Mouse (Mus musculus): ENCODE results near the gene 2810459M11Rik.
"Not testable (repeated sequence)": the region's sequence is repeated elsewhere in the genome, so short reads cannot be mapped to it uniquely, and the experiment has no call there.

Gene 2810459M11Rik

DNA sequence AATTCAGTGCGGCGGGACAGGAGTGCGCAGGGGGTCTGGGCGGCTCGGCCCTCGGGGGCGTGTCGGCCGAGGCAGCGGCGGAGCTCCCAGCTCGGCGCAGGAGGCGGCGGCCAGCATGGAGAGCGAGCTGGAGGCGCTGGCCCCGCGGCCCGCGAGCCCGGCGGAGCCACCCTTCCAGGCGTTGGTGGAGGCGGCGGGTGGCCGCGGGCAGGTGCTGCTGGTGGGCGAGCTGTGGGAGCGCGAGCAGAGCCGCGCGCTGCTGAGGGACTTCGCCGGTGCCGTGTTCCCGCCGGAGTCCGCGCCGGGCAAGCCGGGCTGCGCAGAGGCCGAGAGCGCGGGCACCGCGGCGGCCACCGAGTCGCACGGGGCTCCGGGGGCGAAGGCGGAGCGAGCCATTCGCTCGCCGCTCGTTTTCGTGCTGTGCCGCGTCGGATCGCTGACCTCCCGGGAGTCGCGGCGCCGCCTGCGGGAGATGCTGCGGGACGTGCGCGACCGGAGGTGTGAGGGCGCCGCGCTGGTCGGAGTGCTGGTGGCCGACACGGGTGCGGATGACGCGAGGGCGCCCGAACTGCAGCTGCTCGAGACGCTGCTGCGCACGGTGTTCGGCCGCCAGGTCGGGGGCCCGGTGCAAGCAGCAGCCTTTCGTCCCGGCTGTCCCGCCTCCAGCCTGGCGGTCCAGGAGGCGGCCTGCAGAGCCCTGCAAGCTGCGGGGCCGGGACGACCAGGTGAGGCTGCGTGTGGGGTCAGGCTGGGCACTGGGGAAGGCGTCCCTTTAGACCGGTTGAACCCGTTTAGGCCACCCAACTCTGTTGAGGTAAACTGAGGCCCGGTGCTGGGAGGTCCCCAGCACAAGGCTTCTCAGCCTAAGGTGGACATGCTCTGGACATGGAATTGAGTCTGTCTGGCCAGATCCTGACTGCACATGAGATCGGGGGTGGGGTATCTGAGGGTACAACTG, at the start of gene 2810459M11Rik:
2810459M11Rik (plus strand) TSS at position 16 of the 958 bp plus-strand sequence.
- peak; percentile 43 for DNase-seq (ENCODE audit: low read depth, low spot score)

GRCm38 (mm10) chr1:85997221-85997620, 48.4 kb upstream of the 2810459M11Rik start:
- DNase-seq (ENCODE audit: low read depth, low spot score) = no peak

DNA sequence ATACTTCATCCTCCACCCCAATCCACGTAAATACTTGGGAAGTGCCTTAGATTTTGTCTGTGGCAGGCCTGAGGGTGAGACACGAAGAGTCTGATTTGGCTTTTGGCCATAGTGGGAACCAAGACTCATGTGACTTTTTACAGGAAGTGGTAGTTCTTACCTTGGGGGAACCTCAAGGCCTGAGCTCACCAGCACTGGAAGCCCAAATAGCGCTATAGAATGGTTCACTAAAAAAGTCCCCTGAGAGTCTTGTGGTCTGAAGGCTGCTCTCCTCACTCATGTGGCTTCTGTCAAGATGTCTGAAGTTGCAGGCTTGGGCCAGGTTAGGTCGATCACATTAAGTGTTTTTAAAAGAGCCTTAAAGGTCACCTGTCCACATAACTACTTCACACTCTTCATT, 47.7 kb upstream of the 2810459M11Rik start:
- peak; percentile 59 for DNase-seq (ENCODE audit: low read depth, low spot score)

- DNase-seq (ENCODE audit: low read depth, low spot score) = peak; percentile 55
Observed at GRCm38 (mm10) chr1:85999853-86000570, 45.7 kb upstream of the 2810459M11Rik start.

GRCm38 (mm10) chr1:86005540-86005939, 40.1 kb upstream of the 2810459M11Rik start:
- DNase-seq (ENCODE audit: low read depth, low spot score) = peak; percentile 62

DNA sequence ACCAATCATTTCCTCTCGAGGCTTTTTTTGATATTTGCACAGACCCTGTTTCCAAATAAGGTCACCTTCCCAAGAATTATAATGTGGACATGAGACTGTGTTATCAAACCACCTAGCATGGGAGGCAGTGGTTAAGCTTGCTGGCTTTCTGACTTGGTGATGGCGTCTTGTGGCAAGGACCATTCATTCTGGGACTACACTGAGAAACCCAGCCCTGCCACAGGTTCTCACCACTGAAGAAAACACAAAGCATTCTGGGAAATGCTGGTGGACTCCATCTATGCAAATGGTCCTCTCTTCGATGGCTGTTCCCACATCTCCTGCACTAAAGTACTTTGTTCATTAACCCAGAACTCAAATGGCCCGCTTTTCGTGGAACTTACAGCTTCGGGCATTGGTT, 39.6 kb upstream of the 2810459M11Rik start:
- DNase-seq (ENCODE audit: low read depth, low spot score) = peak; percentile 28

GRCm38 (mm10) chr1:86007778-86008177, 37.9 kb upstream of the 2810459M11Rik start:
- DNase-seq (ENCODE audit: low read depth, low spot score) = peak; percentile 93

- not testable (repeated sequence) for DNase-seq (ENCODE audit: low read depth, low spot score)
Observed at GRCm38 (mm10) chr1:86015758-86016157, 29.9 kb upstream of the 2810459M11Rik start.

GRCm38 (mm10) chr1:86016516-86016915, 29.1 kb upstream of the 2810459M11Rik start, which contains the start of gene Spata3:
Spata3 (plus strand) TSS chr1:86016816.
- DNase-seq (ENCODE audit: low read depth, low spot score) = no peak

GRCm38 (mm10) chr1:86018235-86019055, 27.2 kb upstream of the 2810459M11Rik start:
- peak; percentile 72 for DNase-seq (ENCODE audit: low read depth, low spot score)

DNA sequence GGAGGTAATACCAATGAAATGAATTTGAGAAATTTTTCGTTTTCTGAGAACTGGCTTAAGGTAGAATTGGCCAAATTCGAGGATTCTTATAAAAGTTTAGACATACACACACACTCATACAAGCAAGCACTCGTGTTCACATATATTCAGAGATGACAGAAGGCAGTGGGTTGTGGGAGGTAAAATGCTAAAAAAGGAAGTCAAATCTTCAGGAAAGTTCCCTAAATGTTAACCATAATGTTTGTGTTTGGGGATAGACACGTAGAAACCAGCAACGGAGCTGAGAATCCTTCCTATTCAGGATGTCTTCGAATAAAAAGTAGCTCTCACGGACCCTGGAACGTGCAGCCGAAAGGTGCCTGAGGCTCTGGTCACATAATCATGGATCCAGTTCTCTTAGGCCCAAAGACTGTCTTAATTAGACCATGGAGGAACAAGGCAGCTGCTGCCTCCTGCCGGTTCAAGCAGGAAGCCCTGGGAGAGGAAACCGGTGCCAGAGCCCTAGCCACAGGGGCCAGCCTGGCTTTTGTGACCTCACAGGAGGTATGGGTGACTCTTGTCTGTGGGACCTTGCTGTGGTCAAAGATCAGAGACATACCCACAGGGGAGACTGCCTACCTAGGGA, 24.2 kb upstream of the 2810459M11Rik start:
- DNase-seq (ENCODE audit: low read depth, low spot score) = peak; percentile 52

GRCm38 (mm10) chr1:86032273-86032987, 13.2 kb upstream of the 2810459M11Rik start:
- no peak for DNase-seq (ENCODE audit: low read depth, low spot score)

GRCm38 (mm10) chr1:86038191-86038951, 7.3 kb upstream of the 2810459M11Rik start:
- DNase-seq (ENCODE audit: low read depth, low spot score) = no peak

DNA sequence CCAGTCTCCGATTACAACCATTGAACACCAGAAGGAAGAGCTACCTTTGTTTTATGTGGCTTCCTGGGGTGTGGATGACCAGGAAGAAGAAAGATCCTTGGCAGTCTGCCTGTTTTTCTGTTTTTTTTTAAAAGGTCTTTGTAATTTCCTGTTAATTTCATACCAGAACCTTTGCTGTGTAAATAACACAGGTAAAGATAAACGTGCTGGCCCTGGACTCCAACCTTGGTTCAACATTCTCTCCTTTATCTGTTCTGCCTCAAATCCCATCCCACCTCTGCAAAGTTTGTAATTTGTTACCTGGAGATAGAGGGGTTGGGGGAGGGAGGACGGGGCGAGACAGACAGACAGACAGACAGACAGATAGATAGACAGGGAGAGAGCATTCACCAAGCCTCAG, 5.5 kb upstream of the 2810459M11Rik start:
- no peak for DNase-seq (ENCODE audit: low read depth, low spot score)

GRCm38 (mm10) chr1:86040817-86041216, 4.8 kb upstream of the 2810459M11Rik start:
- no peak for DNase-seq (ENCODE audit: low read depth, low spot score)

GRCm38 (mm10) chr1:86045056-86045455, 607 bp upstream of the 2810459M11Rik start:
- DNase-seq (ENCODE audit: low read depth, low spot score) = no peak

DNA sequence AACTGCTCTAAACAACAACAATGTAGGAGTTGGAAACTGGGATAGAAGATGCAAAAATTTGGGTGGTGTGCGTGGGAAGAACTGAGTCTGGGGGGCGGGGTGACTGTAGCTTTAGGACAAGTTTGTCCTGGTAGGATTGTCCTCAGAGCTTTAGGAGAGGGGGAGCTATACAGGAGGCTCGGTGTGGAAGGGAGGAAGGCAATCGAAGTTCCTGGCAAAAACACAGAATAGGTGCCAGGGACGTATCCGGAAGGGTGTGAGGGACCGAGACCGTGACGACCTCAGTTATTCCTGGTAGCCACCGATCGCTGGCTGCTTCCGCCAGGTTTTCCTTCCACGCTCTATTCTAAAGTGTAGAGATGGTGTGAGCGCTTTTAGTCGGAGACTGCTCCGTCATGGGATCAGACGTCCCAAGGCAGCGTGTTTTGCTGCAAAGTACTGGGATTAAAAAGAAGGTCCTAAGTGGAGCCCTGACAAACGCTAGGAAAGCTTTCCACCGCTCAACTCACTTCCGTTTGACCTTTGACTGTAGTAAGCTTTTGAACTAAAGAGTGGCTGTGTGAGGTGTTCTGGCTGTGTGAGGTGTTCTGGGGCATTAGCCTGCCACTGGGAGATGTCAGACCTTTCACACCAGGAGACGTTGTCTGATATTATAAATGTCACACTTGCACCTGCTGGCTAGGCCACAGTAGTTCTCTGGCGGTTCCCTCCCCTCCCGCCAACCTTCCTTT, 1.3 kb downstream of the 2810459M11Rik start:
- peak; percentile 8 for DNase-seq (ENCODE audit: low read depth, low spot score)

DNA sequence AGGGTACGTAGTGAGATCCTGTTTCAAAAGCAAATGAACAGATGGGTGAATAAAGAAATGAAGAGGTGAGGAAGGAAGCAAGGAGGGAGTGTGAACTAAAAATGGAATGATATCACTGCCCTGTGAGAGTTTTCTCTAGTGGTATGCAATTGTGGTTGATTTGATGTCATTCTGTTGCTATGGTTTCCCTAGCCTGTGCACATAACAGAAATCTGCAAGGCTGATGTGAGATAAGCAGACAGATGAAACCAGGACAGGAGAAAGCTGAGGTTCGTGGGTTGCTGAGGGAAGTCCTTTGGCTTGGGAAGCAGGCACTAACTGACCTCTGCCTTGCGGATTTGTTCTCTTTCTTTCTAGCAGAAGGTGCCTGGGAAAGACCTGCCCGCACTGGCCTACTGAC, 2.6 kb downstream of the 2810459M11Rik start:
- DNase-seq (ENCODE audit: low read depth, low spot score) = peak; percentile 38

GRCm38 (mm10) chr1:86048744-86049143, 3.1 kb downstream of the 2810459M11Rik start:
- no peak for DNase-seq (ENCODE audit: low read depth, low spot score)

Data from CD4-positive, CD25-positive, alpha-beta regulatory T cell, adult 2 months (primary cell).